Mouse (Mus musculus) heart, adult 9 months (tissue): ENCODE results near the gene Fndc4.

ENCODE experiments used
- DNase-seq, 2 experiments: peaks; one replicate each; pipeline ENCODE4 v3.0.0; 2022; ENCODE audit warnings: low spot score in 2 of 2

The Fndc4 gene

DNA sequence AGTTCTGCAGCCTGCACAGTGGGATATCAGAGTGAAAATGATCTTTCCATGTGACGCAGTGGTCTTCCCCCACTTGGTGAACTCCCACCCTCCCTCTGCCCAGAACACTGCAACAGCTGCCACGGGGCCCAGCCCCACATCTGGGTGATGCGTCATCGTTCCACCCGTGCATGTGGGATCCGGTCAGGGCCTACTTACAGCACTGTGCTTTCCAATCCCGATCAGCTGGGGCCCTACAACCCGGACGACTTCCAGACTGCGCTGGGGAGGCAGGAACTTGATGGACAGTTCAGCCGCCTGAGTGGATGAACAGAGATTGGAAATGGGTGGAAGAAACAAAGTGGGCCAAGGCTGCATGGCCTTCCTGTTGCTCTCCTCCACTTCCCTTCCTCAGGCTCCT, 38.3 kb downstream of the Fndc4 start:
- no peak for DNase-seq

DNA sequence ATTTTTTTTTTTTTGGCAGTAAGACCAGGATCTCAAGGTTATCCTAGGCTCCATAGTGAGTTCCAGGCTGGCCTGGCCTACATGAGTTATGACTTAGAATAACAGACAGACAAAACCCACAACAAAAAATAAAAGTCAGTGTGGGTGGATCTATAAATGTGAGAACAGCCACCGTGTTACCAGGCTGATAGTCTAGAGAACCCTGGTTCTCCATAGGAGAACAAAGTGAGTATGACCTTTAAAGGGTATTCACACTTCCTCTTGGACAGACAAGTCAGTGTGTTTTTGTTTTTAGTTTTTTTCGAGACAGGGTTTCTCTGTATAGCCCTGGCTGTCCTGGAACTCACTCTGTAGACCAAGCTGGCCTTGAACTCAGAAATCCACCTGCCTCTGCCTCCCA, 39.9 kb downstream of the Fndc4 start:
- DNase-seq, result no peak

DNA sequence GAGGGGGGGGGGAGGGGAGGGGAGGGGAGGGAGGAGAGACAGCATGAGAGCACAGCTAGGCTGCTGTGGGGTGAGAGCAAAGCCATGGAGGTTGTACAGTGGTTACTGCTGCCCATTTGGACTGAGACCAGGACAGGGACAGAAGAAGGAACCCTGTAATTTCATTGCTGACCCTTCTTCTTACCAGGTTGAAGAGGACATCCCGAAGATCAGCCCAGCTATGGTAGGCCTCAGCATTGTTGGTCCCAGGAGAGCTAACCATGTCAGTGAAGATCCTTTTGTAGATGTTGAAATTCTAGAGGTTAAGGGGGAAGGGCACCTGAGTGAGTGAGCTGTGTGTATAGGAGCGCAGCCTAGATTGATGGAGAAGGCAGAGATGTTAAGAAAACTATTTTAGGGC, 40.5 kb downstream of the Fndc4 start:
- no peak for DNase-seq

DNA sequence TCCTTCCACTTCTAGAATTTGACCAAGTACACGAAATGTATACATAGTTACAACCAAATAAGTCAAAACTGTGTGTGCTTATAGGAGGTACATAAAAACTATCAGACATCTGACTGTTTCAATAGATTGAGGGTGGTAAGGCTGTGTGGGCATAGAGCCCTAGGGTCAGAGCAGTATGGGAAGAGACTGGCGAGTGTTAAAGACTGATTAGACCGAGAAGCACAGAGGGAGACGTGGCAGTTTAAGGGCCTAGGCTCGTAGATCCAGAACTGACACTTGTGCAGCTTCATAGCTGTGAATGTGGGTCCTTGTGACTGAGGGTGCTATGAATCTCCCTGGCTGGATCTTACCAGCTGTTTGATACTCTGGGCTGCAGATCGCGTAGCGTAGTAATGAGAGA, 41.0 kb downstream of the Fndc4 start:
- no peak for DNase-seq

DNA sequence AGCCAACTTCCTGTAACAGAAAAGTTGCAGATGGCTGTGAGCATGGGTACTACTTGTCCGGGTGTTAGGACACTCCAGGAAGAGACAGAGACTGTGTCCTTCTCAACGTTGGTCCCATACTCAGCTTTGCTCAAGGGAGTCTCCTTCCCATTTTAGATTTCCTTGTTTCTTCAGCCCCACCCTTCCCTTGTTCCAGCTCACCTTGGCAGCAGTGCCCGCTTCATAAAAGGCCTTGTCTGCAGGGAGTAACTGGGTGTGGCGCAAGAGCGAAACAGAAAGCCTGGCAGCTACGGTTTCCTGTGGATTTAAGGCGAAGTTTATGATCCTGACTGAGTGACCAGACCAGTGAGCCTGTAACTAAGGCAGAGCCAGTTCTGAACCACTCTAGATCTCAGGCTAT, 41.4 kb downstream of the Fndc4 start:
- DNase-seq, result peak; percentile 64 to 70

DNA sequence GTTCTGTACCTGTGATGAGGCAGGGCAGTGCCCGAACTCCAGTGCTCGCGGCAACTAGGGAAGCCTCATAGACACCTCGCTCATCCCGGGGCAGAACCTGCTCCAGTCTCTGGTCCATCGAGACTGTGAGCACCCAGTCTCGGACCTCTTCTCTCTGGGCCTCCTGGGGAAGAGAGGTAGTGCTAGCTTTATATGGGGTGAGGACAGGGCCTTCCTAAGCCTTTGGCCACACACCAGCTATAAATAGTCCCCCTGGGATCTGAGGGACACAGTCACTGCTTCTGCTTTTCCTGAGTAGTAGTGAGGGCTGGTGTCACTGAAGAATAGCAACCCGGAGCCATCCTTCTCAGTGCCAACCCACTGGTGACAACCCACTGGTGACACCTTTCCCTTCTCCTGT, 42.1 kb downstream of the Fndc4 start:
- no peak for DNase-seq

DNA sequence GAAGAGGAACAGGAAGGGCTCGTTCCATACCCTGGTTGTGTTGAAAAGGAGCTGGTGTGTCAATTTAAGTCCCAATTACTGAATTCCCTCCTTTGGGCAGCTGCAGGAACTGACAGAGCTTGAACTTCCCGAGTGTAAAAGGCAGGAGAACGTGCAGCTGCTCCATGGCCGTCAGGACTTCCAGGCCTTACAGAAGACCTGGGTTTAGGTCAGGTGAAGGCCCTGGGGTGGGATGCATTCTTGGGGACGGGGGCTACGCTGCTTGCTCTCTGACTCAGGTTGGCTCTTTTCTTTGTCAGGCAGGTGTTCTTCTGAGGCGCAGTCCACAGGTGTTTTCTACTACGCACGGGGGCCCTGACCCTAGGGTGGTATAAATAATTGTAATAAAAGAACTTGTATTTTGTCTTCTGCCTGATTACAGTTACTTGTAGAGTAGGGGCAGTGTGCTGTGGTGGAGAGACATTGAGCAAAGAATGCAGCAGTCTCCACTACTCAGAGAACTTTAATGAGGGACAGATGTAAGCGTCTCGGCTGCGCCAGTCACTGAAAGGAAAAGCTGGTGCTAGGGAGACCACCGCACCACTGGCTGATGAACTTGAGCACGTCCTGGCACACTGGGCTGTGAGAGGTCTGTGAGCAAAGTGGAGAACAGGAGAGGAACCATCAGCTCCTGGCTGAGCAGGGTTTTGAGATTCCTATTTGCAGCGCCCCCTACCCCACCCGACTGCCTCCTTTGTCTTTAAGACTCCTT, 42.9 kb downstream of the Fndc4 start:
- no peak for DNase-seq

DNA sequence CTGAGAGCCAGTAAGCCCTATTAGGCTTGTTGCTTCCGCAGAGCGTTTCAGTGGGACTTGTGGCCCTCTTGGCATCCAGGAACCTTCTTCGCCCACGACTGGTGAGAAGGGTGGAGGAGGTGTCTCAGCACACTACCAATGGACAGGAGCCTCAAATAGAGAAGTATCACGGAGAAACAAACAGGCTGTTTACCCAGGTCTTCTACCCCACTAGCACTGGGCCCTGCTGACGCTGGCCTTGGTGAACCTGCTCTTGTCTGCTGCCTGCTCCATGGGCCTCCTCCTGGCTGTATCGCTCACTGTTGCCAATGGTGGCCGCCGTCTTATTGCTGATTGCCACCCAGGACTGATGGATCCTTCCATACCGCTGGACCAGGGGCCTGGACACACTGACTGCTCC, 43.7 kb downstream of the Fndc4 start:
- no peak for DNase-seq

DNA sequence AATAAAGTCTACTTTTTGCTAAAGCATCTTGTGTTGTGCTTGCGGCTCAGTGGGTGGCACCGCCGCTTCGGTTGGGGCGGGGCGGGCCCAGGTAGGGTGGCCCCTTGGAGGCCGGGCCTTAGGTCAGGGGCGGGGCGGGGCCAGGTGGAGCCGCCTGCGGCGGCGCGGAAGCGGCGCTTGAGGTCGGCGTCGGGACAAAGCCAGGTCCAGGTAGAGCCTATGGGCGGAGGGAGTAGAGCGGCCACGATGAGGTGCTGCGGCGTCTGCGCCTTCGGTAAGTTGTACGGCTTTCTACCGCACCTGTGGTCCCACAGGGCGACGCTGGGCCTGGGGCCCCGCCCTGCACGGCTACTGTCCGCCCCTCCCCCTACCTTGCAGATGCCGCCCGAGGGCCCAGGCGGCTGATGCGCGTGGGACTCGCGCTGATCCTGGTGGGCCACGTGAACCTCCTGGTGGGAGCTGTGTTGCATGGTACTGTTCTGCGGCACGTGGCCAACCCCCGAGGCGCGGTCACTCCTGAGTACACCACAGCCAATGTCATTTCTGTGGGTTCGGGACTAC, 44.3 kb downstream of the Fndc4 start, which contains the start of gene Krtcap3:
Gene Krtcap3 (plus strand): TSS at position 151 of the 561 bp plus-strand sequence.
- no peak for DNase-seq

DNA sequence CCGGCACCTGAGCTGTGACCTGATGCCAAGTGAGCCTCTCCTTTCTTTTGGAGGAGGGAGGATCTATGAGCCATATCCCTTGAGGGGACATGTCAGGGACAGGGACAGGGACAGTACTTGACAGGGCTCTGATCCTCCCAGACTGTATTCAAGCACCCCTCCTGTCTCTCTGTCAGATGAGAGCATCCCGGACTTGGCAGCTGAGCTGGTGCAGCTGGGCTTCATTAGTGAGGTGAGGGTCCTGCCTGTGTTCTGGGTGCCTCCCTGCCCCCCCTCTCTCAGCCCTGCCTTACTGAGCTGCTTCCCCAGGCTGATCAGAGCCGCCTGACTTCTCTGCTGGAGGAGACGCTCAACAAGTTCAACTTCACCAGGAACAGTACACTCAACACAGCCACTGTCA, 45.2 kb downstream of the Fndc4 start:
- DNase-seq, result no peak
